Mouse (Mus musculus) liver, embryonic 11.5 days (tissue): ENCODE results near the gene Man2a1. TPM values are rescaled to one million over a fixed set of nuclear protein-coding genes. Genes with fewer than 3 reads are reported as not detected.

Experiments
- ATAC-seq: fragments of 200-750 bp; cut with Nextera tagmentation; replicated peaks from 2 replicates; pipeline ENCODE4 v1.8.0; 2017; ENCODE audit warnings: moderate number of reproducible peaks, mild to moderate bottlenecking, moderate TSS enrichment, moderate library complexity; ENCODE audit not compliant: low FRiP score
- DNase-seq: peaks from one replicate; pipeline ENCODE4 v3.0.0-alpha.2; 2017; ENCODE audit warnings: low spot score
- H3K27ac ChIP-seq: fragments of 300-500 bp; sonication (generic); 2 replicates; pipeline ENCODE4 v1.5.1; 2014; ENCODE audit warnings: mild to moderate bottlenecking, low read depth, low read length, control low read depth
- H3K27me3 ChIP-seq: fragments of 300-500 bp; sonication (generic); replicated peaks from 2 replicates; pipeline ENCODE4 v1.6.1; 2014; ENCODE audit warnings: low read length, mixed read lengths; ENCODE audit not compliant: control insufficient read depth, insufficient read depth
- H3K36me3 ChIP-seq: fragments of 300-500 bp; sonication (generic); 2 replicates; pipeline ENCODE4 v1.6.1; 2014; ENCODE audit warnings: mild to moderate bottlenecking, low read length, moderate library complexity, mixed read lengths; ENCODE audit not compliant: control insufficient read depth, insufficient read depth
- H3K4me1 ChIP-seq: fragments of 300-500 bp; sonication (generic); replicated peaks from 2 replicates; pipeline ENCODE4 v1.6.1; 2014; ENCODE audit warnings: low read length, mixed read lengths; ENCODE audit not compliant: control insufficient read depth, insufficient read depth
- H3K4me2 ChIP-seq: fragments of 300-500 bp; sonication (generic); 2 replicates; pipeline ENCODE4 v1.6.1; 2014; ENCODE audit warnings: mild to moderate bottlenecking, control low read depth, moderate library complexity
- H3K4me3 ChIP-seq: fragments of 300-500 bp; sonication (generic); 2 replicates; pipeline ENCODE4 v1.5.1; 2014; ENCODE audit warnings: low read depth, low read length, control low read depth
- H3K9ac ChIP-seq: fragments of 300-500 bp; sonication (generic); 2 replicates; pipeline ENCODE4 v1.6.1; 2014; ENCODE audit warnings: low read depth, low read length, control low read depth
- H3K9me3 ChIP-seq: fragments of 300-500 bp; sonication (generic); 2 replicates; pipeline ENCODE4 v1.6.1; 2016; ENCODE audit warnings: low read length, inconsistent platforms, mixed read lengths; ENCODE audit not compliant: control insufficient read depth
- WGBS: fragments of 180-500 bp; shearing (Covaris S2); extraction: QIAGEN DNeasy Blood & Tissue Kit; methylation state at CpG from one replicate; pipeline ENCODE4 v1.1.7; 2014; 5-methylcytosine and 5-hydroxymethylcytosine counted together
- polyA plus RNA-seq: library from polyadenylated mRNA; unstranded; fragments of >200 nt; fragmentation: Nextera tagmentation; extraction: Ambion mirVana; gene quantifications from 2 replicates; pipeline ENCODE4 v1.2.1, GENCODE M21; 2014

Man2a1 gene
- polyA plus RNA-seq, 1 experiment from 2014 or later = 6.8 TPM

- Histone ChIP-seq H3K9ac (no peak overlapping the region), H3K9me3 (no peaks in the 10 kb centered on the region), H3K27me3 (no peaks in the 10 kb centered on the region), H3K4me3 (no peak overlapping the region), H3K4me1 (no peaks in the 10 kb centered on the region), H3K4me2 (no peak overlapping the region), H3K36me3 (no peaks in the 10 kb centered on the region), H3K27ac (no peak overlapping the region)
- ATAC-seq (no peak), DNase-seq (no peak)
- 86% methylated on average over 3 of the region's 3 CpGs for WGBS
Observed at GRCm38 (mm10) chr17:64592788-64593187, 7.7 kb upstream of the Man2a1 start.

GRCm38 (mm10) chr17:64597770-64598169 lies 2.8 kb upstream of the Man2a1 start:
- Histone ChIP-seq H3K9ac (no peak overlapping the region), H3K9me3 (no peaks in the 10 kb centered on the region), H3K4me2 (no peak overlapping the region), H3K4me1 (peaks cover 5% of the 10 kb centered on the region), H3K4me3 (no peak overlapping the region), H3K27ac (no peak overlapping the region), H3K27me3 (no peaks in the 10 kb centered on the region), H3K36me3 (no peaks in the 10 kb centered on the region)
- DNase-seq (no peak), ATAC-seq (no peak)
- WGBS = 80% methylated on average over 9 of the region's 9 CpGs

- H3K4me1 ChIP-seq = peaks cover 19% of the 10 kb centered on the region
- H3K9me3 ChIP-seq = no peaks in the 10 kb centered on the region
- H3K36me3 ChIP-seq = no peaks in the 10 kb centered on the region
- peak overlapping the region; percentile 70 for H3K27ac ChIP-seq
- no peaks in the 10 kb centered on the region for H3K27me3 ChIP-seq
- ATAC-seq (no peak), DNase-seq (no peak)
- peak overlapping the region; percentile 96 for H3K4me2 ChIP-seq
- WGBS = 25% methylated on average over 4 of the region's 4 CpGs
- H3K9ac ChIP-seq = 0 out of 2 replicates have a peak overlapping the region, but pooled peaks have one; percentile 80
- H3K4me3 ChIP-seq = peak overlapping the region; percentile 80
Observed at GRCm38 (mm10) chr17:64599916-64600315, 620 bp upstream of the Man2a1 start.

GRCm38 (mm10) chr17:64601091-64601750 lies 685 bp downstream of the Man2a1 start:
- no peaks in the 10 kb centered on the region for H3K9me3 ChIP-seq
- H3K4me2 ChIP-seq = peak overlapping the region; percentile 96
- ATAC-seq (peak; percentile 42), DNase-seq (peak; percentile 78)
- H3K4me1 ChIP-seq = peaks cover 19% of the 10 kb centered on the region
- H3K36me3 ChIP-seq = no peaks in the 10 kb centered on the region
- H3K4me3 ChIP-seq = peak overlapping the region; percentile 80
- no peaks in the 10 kb centered on the region for H3K27me3 ChIP-seq
- H3K27ac ChIP-seq = peak overlapping the region; percentile 62
- peak overlapping the region; percentile 80 for H3K9ac ChIP-seq
- WGBS = under 1% methylated on average over 68 of the region's 73 CpGs

GRCm38 (mm10) chr17:64601751-64602578 lies 1.4 kb downstream of the Man2a1 start:
- H3K9me3 ChIP-seq = no peaks in the 10 kb centered on the region
- H3K27ac ChIP-seq = no peak overlapping the region; the same call in 1 of the 2 replicates
- H3K27me3 ChIP-seq = no peaks in the 10 kb centered on the region
- 2% methylated on average over 44 of the region's 44 CpGs for WGBS
- peak overlapping the region; percentile 80 for H3K9ac ChIP-seq
- H3K4me1 ChIP-seq = peaks cover 19% of the 10 kb centered on the region
- peak; percentile 43 for ATAC-seq
- H3K36me3 ChIP-seq = no peaks in the 10 kb centered on the region
- peak; percentile 64 for DNase-seq
- H3K4me2 ChIP-seq = peak overlapping the region; percentile 96
- peak overlapping the region; percentile 80 for H3K4me3 ChIP-seq

GRCm38 (mm10) chr17:64603134-64603533 lies 2.6 kb downstream of the Man2a1 start:
- H3K4me2 ChIP-seq = peak overlapping the region; percentile 96
- no peak overlapping the region for H3K27ac ChIP-seq
- no peak overlapping the region for H3K9ac ChIP-seq
- no peak for DNase-seq
- 75% methylated on average over 9 of the region's 9 CpGs for WGBS
- H3K36me3 ChIP-seq = 0 out of 2 replicates have a peak, but pooled peaks cover under 1% of the 10 kb centered on the region
- ATAC-seq = no peak
- no peaks in the 10 kb centered on the region for H3K9me3 ChIP-seq
- peak overlapping the region; percentile 25; the same call in 1 of the 2 replicates for H3K4me3 ChIP-seq
- no peaks in the 10 kb centered on the region for H3K27me3 ChIP-seq
- peaks cover 19% of the 10 kb centered on the region for H3K4me1 ChIP-seq

GRCm38 (mm10) chr17:64603534-64603933 lies 3.0 kb downstream of the Man2a1 start:
- ATAC-seq = no peak
- H3K9ac ChIP-seq = no peak overlapping the region
- DNase-seq = no peak
- H3K4me3 ChIP-seq = no peak overlapping the region
- no peak overlapping the region for H3K27ac ChIP-seq
- peaks cover 19% of the 10 kb centered on the region for H3K4me1 ChIP-seq
- H3K4me2 ChIP-seq = peak overlapping the region; percentile 96
- no peaks in the 10 kb centered on the region for H3K27me3 ChIP-seq
- H3K36me3 ChIP-seq = 0 out of 2 replicates have a peak, but pooled peaks cover 2% of the 10 kb centered on the region
- H3K9me3 ChIP-seq = no peaks in the 10 kb centered on the region
- 83% methylated on average over 5 of the region's 5 CpGs for WGBS

GRCm38 (mm10) chr17:64604163-64604562 lies 3.6 kb downstream of the Man2a1 start:
- H3K27ac ChIP-seq = no peak overlapping the region
- H3K36me3 ChIP-seq = 0 out of 2 replicates have a peak, but pooled peaks cover 2% of the 10 kb centered on the region
- no peaks in the 10 kb centered on the region for H3K9me3 ChIP-seq
- no peak overlapping the region for H3K4me3 ChIP-seq
- no peak overlapping the region for H3K4me2 ChIP-seq
- no peak for ATAC-seq
- DNase-seq = no peak
- H3K9ac ChIP-seq = no peak overlapping the region
- 82% methylated on average over 5 of the region's 5 CpGs for WGBS
- H3K4me1 ChIP-seq = peaks cover 19% of the 10 kb centered on the region
- H3K27me3 ChIP-seq = no peaks in the 10 kb centered on the region
